Mouse (Mus musculus) stomach, postnatal 0 days (tissue): ENCODE data around the gene Esyt2. TPM values are rescaled to one million over a fixed set of nuclear protein-coding genes. Genes with fewer than 3 reads are reported as not detected.

Source experiments
- ATAC-seq: fragments of 200-750 bp; cut with Nextera tagmentation; 2 replicates; pipeline ENCODE4 v1.8.0; 2017; ENCODE audit not compliant: low FRiP score, low TSS enrichment
- DNase-seq: peaks from one replicate; pipeline ENCODE4 v3.0.0-alpha.2; 2016; ENCODE audit warnings: low spot score
- H3K27ac ChIP-seq: fragments of 300-500 bp; sonication (generic); replicated peaks from 2 replicates; pipeline ENCODE4 v1.5.1; 2014; ENCODE audit warnings: mild to moderate bottlenecking, control low read depth
- H3K27me3 ChIP-seq: fragments of 300-500 bp; sonication (generic); 2 replicates; pipeline ENCODE4 v1.6.1; 2014; ENCODE audit warnings: low read length; ENCODE audit not compliant: control insufficient read depth, insufficient read depth
- H3K36me3 ChIP-seq: fragments of 300-500 bp; sonication (generic); 2 replicates; pipeline ENCODE4 v1.6.1; 2014; ENCODE audit warnings: low read length, mixed read lengths; ENCODE audit not compliant: control insufficient read depth, insufficient read depth
- H3K4me1 ChIP-seq: fragments of 300-500 bp; sonication (generic); replicated peaks from 2 replicates; pipeline ENCODE4 v1.6.1; 2014; ENCODE audit warnings: antibody characterized with exemption; ENCODE audit not compliant: control insufficient read depth, insufficient read depth
- H3K4me2 ChIP-seq: fragments of 300-500 bp; sonication (generic); replicated peaks from 2 replicates; pipeline ENCODE4 v1.6.1; 2014; ENCODE audit warnings: low read depth, mild to moderate bottlenecking, control low read depth, moderate library complexity
- H3K4me3 ChIP-seq: fragments of 300-500 bp; sonication (generic); 2 replicates; pipeline ENCODE4 v1.5.1; 2014; ENCODE audit warnings: low read depth, low read length, control low read depth
- H3K9ac ChIP-seq: fragments of 300-500 bp; sonication (generic); 2 replicates; pipeline ENCODE4 v1.6.1; 2014; ENCODE audit warnings: mild to moderate bottlenecking, low read length, control low read depth, mixed read lengths
- H3K9me3 ChIP-seq: fragments of 300-500 bp; sonication (generic); 2 replicates; pipeline ENCODE4 v1.6.1; 2016; ENCODE audit warnings: low read length; ENCODE audit not compliant: control insufficient read depth
- CTCF ChIP-seq: IDR thresholded peaks from 2 replicates; pipeline ENCODE4 v1.5.1; 2016; ENCODE audit warnings: antibody characterized with exemption, low read depth, mild to moderate bottlenecking, moderate library complexity
- EP300 ChIP-seq: optimal IDR thresholded peaks from 2 replicates; pipeline ENCODE3; 2016; ENCODE audit warnings: antibody characterized with exemption
- WGBS: fragments of 180-500 bp; shearing (Covaris S2); extraction: QIAGEN DNeasy Blood & Tissue Kit; methylation state at CpG from one replicate; pipeline ENCODE4 v1.1.7; 2014; 5-methylcytosine and 5-hydroxymethylcytosine counted together
- polyA plus RNA-seq: library from polyadenylated mRNA; unstranded; fragments of >200 nt; fragmentation: Nextera tagmentation; extraction: Ambion mirVana; gene quantifications from 2 replicates; pipeline ENCODE4 v1.2.1, GENCODE M21; 2015

Esyt2 gene
- polyA plus RNA-seq, 1 experiment from 2014 or later, result 17.0 TPM

- no peak for TF ChIP-seq EP300
- no peak for TF ChIP-seq CTCF
- Histone ChIP-seq H3K9me3 (no peaks in the 10 kb centered on the region), H3K4me2 (no peak overlapping the region), H3K27me3 (no peaks in the 10 kb centered on the region), H3K4me3 (no peak overlapping the region), H3K36me3 (no peaks in the 10 kb centered on the region), H3K27ac (no peak overlapping the region), H3K9ac (no peak overlapping the region), H3K4me1 (no peaks in the 10 kb centered on the region)
- ATAC-seq (no peak), DNase-seq (no peak)
- WGBS, result 78% methylated on average over 3 of the region's 3 CpGs
Observed at GRCm38 (mm10) chr12:116238803-116239202, 42.2 kb upstream of the Esyt2 start.

GRCm38 (mm10) chr12:116244601-116245000, 36.4 kb upstream of the Esyt2 start:
- WGBS, result 79% methylated on average over 1 of the region's 1 CpGs
- Histone ChIP-seq H3K4me1 (no peaks in the 10 kb centered on the region), H3K27me3 (no peaks in the 10 kb centered on the region), H3K9ac (no peak overlapping the region), H3K4me2 (no peak overlapping the region), H3K4me3 (no peak overlapping the region), H3K36me3 (peaks cover 3% of the 10 kb centered on the region; the same call in 1 of the 2 replicates), H3K9me3 (no peaks in the 10 kb centered on the region), H3K27ac (no peak overlapping the region)
- no peak for ATAC-seq
- no peak for TF ChIP-seq CTCF
- no peak for TF ChIP-seq EP300
- no peak for DNase-seq

GRCm38 (mm10) chr12:116254652-116255051, 26.3 kb upstream of the Esyt2 start:
- H3K36me3 ChIP-seq, result no peaks in the 10 kb centered on the region
- H3K9ac ChIP-seq, result no peak overlapping the region
- no peak overlapping the region for H3K4me2 ChIP-seq
- DNase-seq (no peak), ATAC-seq (no peak)
- H3K27ac ChIP-seq, result no peak overlapping the region
- TF ChIP-seq CTCF, result no peak
- TF ChIP-seq EP300, result no peak
- no peak overlapping the region for H3K4me3 ChIP-seq
- H3K9me3 ChIP-seq, result no peaks in the 10 kb centered on the region
- no peaks in the 10 kb centered on the region for H3K4me1 ChIP-seq
- 52% methylated on average over 8 of the region's 8 CpGs for WGBS
- no peaks in the 10 kb centered on the region for H3K27me3 ChIP-seq

- Histone ChIP-seq H3K36me3 (no peaks in the 10 kb centered on the region), H3K4me2 (no peak overlapping the region), H3K27me3 (no peaks in the 10 kb centered on the region), H3K4me3 (no peak overlapping the region), H3K9ac (no peak overlapping the region), H3K27ac (no peak overlapping the region), H3K9me3 (no peaks in the 10 kb centered on the region), H3K4me1 (no peaks in the 10 kb centered on the region)
- no peak for ATAC-seq
- WGBS, result 84% methylated on average over 11 of the region's 11 CpGs
- no peak for TF ChIP-seq CTCF
- TF ChIP-seq EP300, result no peak
- no peak for DNase-seq
Observed at GRCm38 (mm10) chr12:116255636-116256035, 25.4 kb upstream of the Esyt2 start.

- no peaks in the 10 kb centered on the region for H3K9me3 ChIP-seq
- H3K4me3 ChIP-seq, result no peak overlapping the region
- DNase-seq, result no peak
- no peaks in the 10 kb centered on the region for H3K27me3 ChIP-seq
- ATAC-seq, result no peak
- 70% methylated on average over 2 of the region's 2 CpGs for WGBS
- H3K4me2 ChIP-seq, result no peak overlapping the region
- no peak overlapping the region for H3K27ac ChIP-seq
- H3K36me3 ChIP-seq, result no peaks in the 10 kb centered on the region
- no peaks in the 10 kb centered on the region for H3K4me1 ChIP-seq
- H3K9ac ChIP-seq, result no peak overlapping the region
- TF ChIP-seq EP300 (no peak), CTCF (no peak)
Observed at GRCm38 (mm10) chr12:116258321-116258720, 22.7 kb upstream of the Esyt2 start.

DNA sequence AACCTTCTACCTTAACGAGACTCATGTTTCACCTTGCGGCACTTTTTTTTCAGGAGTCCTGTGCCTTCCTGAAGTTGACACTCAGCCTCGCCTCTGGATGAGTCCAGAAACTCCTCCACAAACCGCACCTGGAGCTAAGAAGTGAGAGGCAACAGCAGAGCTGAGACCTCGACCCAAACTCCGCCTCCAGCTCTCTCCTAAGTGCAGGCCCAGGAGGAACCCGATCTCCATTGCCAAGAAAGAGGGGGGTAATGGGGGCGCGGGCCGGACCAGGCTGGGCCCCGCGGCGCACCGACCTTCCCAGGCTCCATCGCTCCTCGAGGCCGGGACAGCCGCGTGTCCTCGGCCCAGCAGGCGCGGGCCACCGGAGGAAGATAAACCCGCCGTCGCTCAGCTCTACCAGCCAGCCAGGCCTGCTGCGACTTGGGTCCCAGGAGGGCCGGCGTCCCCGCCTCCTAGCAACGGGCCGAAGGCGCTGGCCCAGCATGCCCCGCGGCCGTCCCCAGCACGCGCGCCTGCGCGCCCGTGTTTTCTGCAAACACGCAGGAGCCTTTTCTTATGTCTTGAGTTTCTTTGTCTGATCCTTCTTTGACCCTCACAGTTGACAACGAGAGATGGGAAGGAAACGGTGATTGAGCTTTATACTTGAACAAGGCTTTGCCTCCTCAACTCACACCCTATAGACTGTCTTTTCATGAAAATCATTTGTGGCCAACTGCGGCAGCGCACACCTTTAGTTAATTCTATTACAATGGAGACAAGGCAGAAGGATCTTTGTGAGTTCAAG, 18.2 kb upstream of the Esyt2 start, which contains the start of gene Wdr60:
TSS of gene Wdr60 (minus strand) at position 468 of the 787 bp plus-strand sequence.
- DNase-seq (peak; percentile 93), ATAC-seq (peak; percentile 98)
- H3K9me3 ChIP-seq, result no peaks in the 10 kb centered on the region
- H3K27me3 ChIP-seq, result no peaks in the 10 kb centered on the region
- 3% methylated on average over 47 of the region's 47 CpGs for WGBS
- H3K36me3 ChIP-seq, result no peaks in the 10 kb centered on the region
- H3K4me1 ChIP-seq, result no peaks in the 10 kb centered on the region
- H3K27ac ChIP-seq, result peak within 1 kb of the TSS; percentile 79
- TF ChIP-seq CTCF, result no peak
- no peak for TF ChIP-seq EP300
- peak within 1 kb of the TSS; percentile 76 for H3K9ac ChIP-seq
- peak within 1 kb of the TSS; percentile 67 for H3K4me2 ChIP-seq
- peak within 1 kb of the TSS; percentile 78 for H3K4me3 ChIP-seq
